Mouse (Mus musculus): ENCODE data around the gene Mre11a. TPM values are rescaled to one million over a fixed set of nuclear protein-coding genes. Genes with fewer than 3 reads are reported as not detected.
"Not testable (repeated sequence)": the region's sequence is repeated elsewhere in the genome, so short reads cannot be mapped to it uniquely, and the experiment has no call there.

The Mre11a gene
- total and polyA plus RNA-seq, 3 experiments, result 27.7 to 47.3 (median 45.7) TPM

DNA sequence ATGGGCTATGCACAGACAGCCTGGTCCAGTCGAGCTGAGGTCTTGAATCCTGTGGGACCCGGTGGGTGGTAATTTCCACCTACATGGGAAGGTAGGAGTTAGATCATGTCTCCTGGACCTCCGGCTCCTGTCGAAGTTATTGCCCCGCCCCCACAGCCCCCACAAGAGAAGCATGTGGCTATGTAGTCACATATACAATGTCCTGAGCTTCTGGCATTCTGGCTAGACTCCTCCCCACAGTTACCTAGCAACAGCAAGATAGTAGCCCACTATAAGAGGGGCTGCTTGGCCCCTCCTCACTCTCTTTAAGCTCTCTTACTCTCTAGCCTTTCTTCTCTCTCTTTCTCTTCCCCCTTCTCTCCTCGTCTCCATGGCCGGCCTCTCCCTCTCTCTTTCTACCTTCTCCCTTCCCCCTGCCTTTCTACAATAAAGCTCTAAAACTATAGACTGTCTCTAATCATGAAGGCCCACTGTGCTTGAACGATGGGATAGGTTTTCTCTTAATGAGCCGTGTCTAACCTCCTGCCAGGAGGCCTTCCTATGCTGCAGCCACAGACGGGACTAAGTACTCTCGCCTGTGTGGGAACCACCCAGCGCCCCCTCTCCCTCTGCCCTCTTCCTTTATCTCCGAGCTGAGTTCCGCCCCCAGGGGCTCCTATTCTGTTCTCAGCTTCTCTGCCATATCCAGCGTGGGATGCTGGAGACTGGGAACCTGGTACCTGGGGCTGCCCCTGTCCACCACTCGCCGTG lies 87.9 kb downstream of the Mre11a start:
- TF ChIP-seq EP300 (IDR thresholded peaks at IDR 0.05; ENCODE audit: low read length) (no peak), HCFC1 (IDR thresholded peaks at IDR 0.05; ENCODE audit: low read depth, low read length) (no peak), PAX5 (IDR thresholded peaks at IDR 0.05; ENCODE audit: low read length) (no peak), MXI1 (IDR thresholded peaks at IDR 0.05; ENCODE audit: low read depth, low read length) (no peak), CTCF (conservative IDR thresholded peaks at IDR 0.05 in 1 of 2, IDR thresholded peaks at IDR 0.05 in 1 of 2; ENCODE audit: low read depth in 2 of 2, low read length in 2 of 2) (no peak), MAFK (IDR thresholded peaks at IDR 0.05; ENCODE audit: insufficient replicate concordance, low read length) (no peak)
- H3K4me2 ChIP-seq (ENCODE audit: insufficient read depth, low read depth, poor library complexity, severe bottlenecking), result no peak overlapping the region
- no peak overlapping the region for H3K4me3 ChIP-seq (replicated peaks in 1 of 3; ENCODE audit: low read depth in 2 of 3, low read length in 2 of 3, poor library complexity in 1 of 3)
- no peaks in the 10 kb centered on the region for H3K79me2 ChIP-seq (replicated peaks; ENCODE audit: control insufficient read depth, extremely low read depth, insufficient read depth, poor library complexity, severe bottlenecking)
- H3K4me1 ChIP-seq (ENCODE audit: control insufficient read depth in 1 of 2, insufficient read depth in 2 of 2), result peaks cover 0 to 3% of the 10 kb centered on the region in 2 experiments; a peak in 1 of 4 replicates
- no peak overlapping the region for H3K27ac ChIP-seq (ENCODE audit: insufficient read depth, low read depth)
- dilution Hi-C loops (cut with MboI; ENCODE audit: extremely low pct_ligation_motif_present, extremely low pct_unique_long_range_greater_than_20kb, low sequenced_read_pairs), result no loop called here
- in situ Hi-C loops (cut with MboI; ENCODE audit: low pct_ligation_motif_present, low pct_unique_long_range_greater_than_20kb, low sequenced_read_pairs), result no loop called here
- no peaks in the 10 kb centered on the region for H3K36me3 ChIP-seq (replicated peaks in 1 of 2; ENCODE audit: control insufficient read depth in 1 of 2, insufficient read depth in 1 of 2, low read length in 1 of 2)
- no peak overlapping the region for H3K9ac ChIP-seq (ENCODE audit: insufficient read depth, low read depth)
- H3K27me3 ChIP-seq (replicated peaks), result no peaks in the 10 kb centered on the region
- DNase-seq (ENCODE audit: extremely low read depth), result no peak
- H3K9me3 ChIP-seq (replicated peaks; ENCODE audit: low read length), result no peaks in the 10 kb centered on the region

DNA sequence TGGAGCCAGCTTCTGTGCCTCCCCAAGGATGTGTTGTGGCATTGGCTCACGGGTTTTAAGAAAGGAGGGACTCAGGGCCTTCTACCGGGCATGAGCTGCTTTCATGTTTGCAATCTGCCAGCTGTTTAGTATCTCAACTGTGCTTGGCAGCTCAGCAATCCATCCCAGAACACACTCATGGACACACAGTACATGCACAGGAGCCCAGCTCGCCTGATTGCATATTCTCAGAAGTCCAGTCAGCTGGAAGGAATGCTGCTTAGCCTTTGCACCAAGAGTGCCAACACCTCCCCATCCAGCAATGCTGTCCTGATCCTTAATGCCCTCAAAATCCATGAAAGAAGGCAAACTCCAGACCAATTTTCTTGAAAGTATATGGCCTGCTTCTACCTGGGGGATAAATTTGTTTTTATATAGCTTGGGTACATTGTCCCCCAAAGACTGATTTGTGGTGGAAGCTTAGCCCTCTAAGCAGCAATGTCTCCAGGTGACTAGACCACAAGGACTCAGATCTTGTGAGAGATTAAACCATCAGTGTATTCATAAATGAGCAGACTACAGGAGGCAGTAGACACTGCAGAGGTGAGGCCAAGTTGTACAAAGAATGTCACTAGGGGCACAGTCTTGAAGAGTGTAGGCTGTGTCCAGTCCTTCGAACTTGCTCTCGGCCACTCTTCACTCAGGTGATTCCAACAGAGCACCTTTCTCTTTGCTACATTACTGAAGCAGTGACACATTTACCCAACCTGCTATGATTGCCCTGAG lies 91.5 kb downstream of the Mre11a start:
- no peak for TF ChIP-seq RAD21 (IDR thresholded peaks at IDR 0.05; ENCODE audit: low read depth, low read length)
- TF ChIP-seq GABPA (IDR thresholded peaks at IDR 0.05; ENCODE audit: insufficient replicate concordance, low read depth, low read length), result no peak
- no peak for TF ChIP-seq USF1 (IDR thresholded peaks at IDR 0.05; ENCODE audit: low read depth, low read length)
- no peak for TF ChIP-seq ZC3H11A (IDR thresholded peaks at IDR 0.05; ENCODE audit: low read depth, low read length)
- TF ChIP-seq SMC3 (IDR thresholded peaks at IDR 0.05; ENCODE audit: low read depth, low read length), result no peak
- H3K79me2 ChIP-seq (replicated peaks; ENCODE audit: control insufficient read depth, extremely low read depth, insufficient read depth, poor library complexity, severe bottlenecking), result no peaks in the 10 kb centered on the region
- no peaks in the 10 kb centered on the region for H3K27me3 ChIP-seq (replicated peaks)
- H3K9me3 ChIP-seq (replicated peaks; ENCODE audit: low read length), result no peaks in the 10 kb centered on the region
- H3K36me3 ChIP-seq (replicated peaks in 1 of 2; ENCODE audit: control insufficient read depth in 1 of 2, insufficient read depth in 1 of 2, low read length in 1 of 2), result no peaks in the 10 kb centered on the region
- no peak overlapping the region for H3K4me2 ChIP-seq (ENCODE audit: insufficient read depth, low read depth, poor library complexity, severe bottlenecking)
- H3K27ac ChIP-seq (ENCODE audit: insufficient read depth, low read depth), result no peak overlapping the region
- no peak overlapping the region for H3K9ac ChIP-seq (ENCODE audit: insufficient read depth, low read depth)
- H3K4me1 ChIP-seq (ENCODE audit: control insufficient read depth in 1 of 2, insufficient read depth in 2 of 2), result no peaks in the 10 kb centered on the region
- H3K4me3 ChIP-seq (replicated peaks in 1 of 3; ENCODE audit: low read depth in 2 of 3, low read length in 2 of 3, poor library complexity in 1 of 3), result no peak overlapping the region
- dilution Hi-C loops (cut with MboI; ENCODE audit: extremely low pct_ligation_motif_present, extremely low pct_unique_long_range_greater_than_20kb, low sequenced_read_pairs), result no loop called here
- in situ Hi-C loops (cut with MboI; ENCODE audit: low pct_ligation_motif_present, low pct_unique_long_range_greater_than_20kb, low sequenced_read_pairs), result no loop called here
- no peak for DNase-seq (ENCODE audit: extremely low read depth)

DNA sequence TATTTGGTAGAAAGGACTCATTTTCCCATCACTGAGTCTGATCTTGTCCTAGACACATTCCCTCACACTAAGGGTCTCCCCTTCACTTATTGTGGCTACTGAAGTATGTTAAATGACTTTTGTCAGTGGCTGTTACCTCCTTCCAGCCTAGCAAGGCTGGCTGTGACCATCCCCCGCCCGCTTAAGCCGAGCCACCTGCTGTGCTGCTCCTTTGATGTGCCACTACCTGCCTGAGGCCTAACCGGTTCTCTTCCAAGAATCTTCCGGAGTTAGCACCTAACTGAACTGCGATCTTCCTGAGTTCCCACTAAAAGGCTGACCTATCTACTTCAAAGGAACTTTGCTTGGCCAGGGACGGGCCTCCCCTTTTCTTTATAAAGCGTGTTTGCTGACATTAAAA lies 92.1 kb downstream of the Mre11a start:
- H3K79me2 ChIP-seq (replicated peaks; ENCODE audit: control insufficient read depth, extremely low read depth, insufficient read depth, poor library complexity, severe bottlenecking); H3K27ac ChIP-seq (ENCODE audit: insufficient read depth, low read depth); H3K9me3 ChIP-seq (replicated peaks; ENCODE audit: low read length); DNase-seq (ENCODE audit: extremely low read depth); H3K4me2 ChIP-seq (ENCODE audit: insufficient read depth, low read depth, poor library complexity, severe bottlenecking); H3K9ac ChIP-seq (ENCODE audit: insufficient read depth, low read depth); in situ Hi-C loops (cut with MboI; ENCODE audit: low pct_ligation_motif_present, low pct_unique_long_range_greater_than_20kb, low sequenced_read_pairs); H3K4me3 ChIP-seq (replicated peaks in 1 of 3; ENCODE audit: low read depth in 2 of 3, low read length in 2 of 3, poor library complexity in 1 of 3); dilution Hi-C loops (cut with MboI; ENCODE audit: extremely low pct_ligation_motif_present, extremely low pct_unique_long_range_greater_than_20kb, low sequenced_read_pairs); H3K4me1 ChIP-seq (ENCODE audit: control insufficient read depth in 1 of 2, insufficient read depth in 2 of 2); H3K36me3 ChIP-seq (replicated peaks in 1 of 2; ENCODE audit: control insufficient read depth in 1 of 2, insufficient read depth in 1 of 2, low read length in 1 of 2); H3K27me3 ChIP-seq (replicated peaks): not testable (repeated sequence)

Data from CH12.LX (cell line).